Mouse (Mus musculus): Measurements from ENCODE around the gene Isy1.

DNA sequence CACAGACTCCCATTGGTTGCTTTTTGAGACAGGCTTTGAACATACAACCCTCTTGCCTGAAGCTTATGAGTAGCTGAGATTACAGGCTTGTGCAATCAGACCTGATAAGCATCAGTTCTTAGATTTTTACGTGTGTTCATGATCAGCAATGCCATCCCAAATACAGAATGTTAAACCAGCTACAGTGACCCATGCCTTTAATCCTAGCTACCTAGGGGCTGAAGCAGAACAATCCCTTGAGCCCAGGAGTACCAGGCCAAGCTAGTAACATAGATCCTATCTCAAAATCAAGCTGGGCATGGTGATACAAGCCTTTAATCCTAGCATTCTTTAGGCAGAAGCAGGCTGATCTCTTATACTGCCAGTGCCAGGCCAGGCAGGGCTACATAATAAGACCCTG, 34.6 kb downstream of the Isy1 start:
- no peak for TF ChIP-seq CTCF (IDR thresholded peaks at IDR 0.05; ENCODE audit: low read depth)
- TF ChIP-seq EP300 (IDR thresholded peaks at IDR 0.05; ENCODE audit: low read depth), result no peak

Measured in heart, postnatal 0 days (tissue).